Mouse (Mus musculus): ENCODE data around the gene Oxtr. TPM values are rescaled to one million over a fixed set of nuclear protein-coding genes. Genes with fewer than 3 reads are reported as not detected.

Gene Oxtr
- polyA plus RNA-seq (2015; fragmentation: Nextera tagmentation; extraction: Ambion mirVana) = 0.05 TPM in 2 replicates

DNA sequence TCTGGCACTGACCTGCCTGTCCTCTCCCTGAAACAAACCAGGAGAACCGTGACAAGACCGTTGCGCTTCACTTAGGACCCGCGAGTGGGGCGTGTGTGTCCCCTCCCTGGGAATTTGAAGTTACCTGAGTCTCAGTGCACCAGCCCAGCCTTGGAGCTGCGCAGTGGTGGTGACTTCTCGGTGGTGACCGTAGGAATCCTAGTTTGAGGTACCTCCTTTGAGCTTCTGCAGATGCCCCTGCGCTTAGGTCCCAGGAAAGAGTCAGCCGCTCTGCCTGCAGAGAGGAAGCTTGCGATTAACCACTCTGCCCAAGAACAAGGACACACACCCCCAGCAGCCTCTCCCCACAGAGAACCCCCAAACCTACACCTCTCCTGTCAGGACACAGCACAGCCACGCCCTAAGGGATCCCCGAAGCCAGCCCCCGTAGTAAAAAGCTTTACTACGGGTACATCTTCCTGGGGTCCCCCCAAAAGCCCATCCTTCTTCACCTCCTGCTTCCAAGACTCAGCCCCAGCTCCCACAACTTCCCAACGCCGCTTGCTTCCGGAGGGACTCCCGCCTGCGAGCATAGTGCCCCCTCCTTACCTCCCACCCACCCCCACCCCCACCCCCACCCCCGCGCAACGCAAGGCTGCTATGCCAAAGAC, at the start of gene Oxtr:
TSS of gene Oxtr (minus strand) at position 34 of the 650 bp plus-strand sequence.

GRCm38 (mm10) chr6:112459341-112459749, 30.4 kb downstream of the Oxtr start, which contains the start of gene Cav3:
TSS of gene Cav3 (plus strand) at chr6:112459505.

Other genes starting within 250 kb of the Oxtr start
- gene Lmcd1, start 216.2 kb downstream of the Oxtr start, polyA plus RNA-seq (2015; fragmentation: Nextera tagmentation; extraction: Ambion mirVana) = 96.8 and 121 TPM in 2 replicates
- 1.4 TPM in 2 replicates for gene Ssu2, start 101.9 kb downstream of the Oxtr start, polyA plus RNA-seq (2015; fragmentation: Nextera tagmentation; extraction: Ambion mirVana)
- gene Cav3, start 30.4 kb downstream of the Oxtr start, polyA plus RNA-seq (2015; fragmentation: Nextera tagmentation; extraction: Ambion mirVana) = 44.6 and 58.5 TPM in 2 replicates
- 12.7 and 16.8 TPM in 2 replicates for gene Rad18, start 206.7 kb upstream of the Oxtr start, polyA plus RNA-seq (2015; fragmentation: Nextera tagmentation; extraction: Ambion mirVana)